Mouse (Mus musculus) ovary, postnatal 36 days (tissue): ENCODE results near the gene 1700012B07Rik.

Experiments
- DNase-seq: peaks from one replicate; pipeline ENCODE4 v3.0.0; 2022; ENCODE audit warnings: low spot score, mixed read lengths

Gene 1700012B07Rik

GRCm38 (mm10) chr11:109846343-109846742, 18.5 kb upstream of the 1700012B07Rik start:
- DNase-seq = no peak

- no peak for DNase-seq
These were observed 17.8 kb upstream of the 1700012B07Rik start for GRCm38 (mm10) chr11:109845601-109846000.

- no peak for DNase-seq
These were observed 16.6 kb upstream of the 1700012B07Rik start for GRCm38 (mm10) chr11:109844466-109844865.

GRCm38 (mm10) chr11:109830368-109830767, 2.5 kb upstream of the 1700012B07Rik start:
- DNase-seq = no peak

- DNase-seq = no peak
These were observed 5.6 kb downstream of the 1700012B07Rik start for GRCm38 (mm10) chr11:109822280-109822679.

GRCm38 (mm10) chr11:109817405-109817804, 10.4 kb downstream of the 1700012B07Rik start:
- no peak for DNase-seq

- no peak for DNase-seq
These were observed 10.9 kb downstream of the 1700012B07Rik start for GRCm38 (mm10) chr11:109816911-109817310.

- no peak for DNase-seq
These were observed 16.1 kb downstream of the 1700012B07Rik start for GRCm38 (mm10) chr11:109811721-109812120.

GRCm38 (mm10) chr11:109809175-109809855, 18.5 kb downstream of the 1700012B07Rik start:
- no peak for DNase-seq

- no peak for DNase-seq
These were observed 26.3 kb downstream of the 1700012B07Rik start for GRCm38 (mm10) chr11:109801515-109801914.

- no peak for DNase-seq
These were observed 30.3 kb downstream of the 1700012B07Rik start for GRCm38 (mm10) chr11:109797531-109797930.

GRCm38 (mm10) chr11:109795536-109795935, 32.3 kb downstream of the 1700012B07Rik start:
- DNase-seq = no peak

- no peak for DNase-seq
These were observed 34.3 kb downstream of the 1700012B07Rik start for GRCm38 (mm10) chr11:109793578-109793977.

- DNase-seq = no peak
These were observed 35.3 kb downstream of the 1700012B07Rik start for GRCm38 (mm10) chr11:109792401-109792997.

GRCm38 (mm10) chr11:109791965-109792364, 35.9 kb downstream of the 1700012B07Rik start:
- no peak for DNase-seq

- no peak for DNase-seq
These were observed 37.6 kb downstream of the 1700012B07Rik start for GRCm38 (mm10) chr11:109790221-109790620.

- no peak for DNase-seq
These were observed 42.5 kb downstream of the 1700012B07Rik start for GRCm38 (mm10) chr11:109785392-109785791.

- no peak for DNase-seq
These were observed 56.5 kb downstream of the 1700012B07Rik start for GRCm38 (mm10) chr11:109771381-109771780.

GRCm38 (mm10) chr11:109770185-109770584, 57.7 kb downstream of the 1700012B07Rik start:
- no peak for DNase-seq

- DNase-seq = no peak
These were observed 58.8 kb downstream of the 1700012B07Rik start for GRCm38 (mm10) chr11:109769091-109769490.

GRCm38 (mm10) chr11:109760063-109760462, 67.8 kb downstream of the 1700012B07Rik start:
- no peak for DNase-seq

- no peak for DNase-seq
These were observed 69.1 kb downstream of the 1700012B07Rik start for GRCm38 (mm10) chr11:109758616-109759215.

GRCm38 (mm10) chr11:109754105-109754602, 73.7 kb downstream of the 1700012B07Rik start:
- DNase-seq = no peak
